Mouse (Mus musculus): ENCODE data around the gene Rpap3.
"Not testable (repeated sequence)": the region's sequence is repeated elsewhere in the genome, so short reads cannot be mapped to it uniquely, and the experiment has no call there.

The Rpap3 gene

GRCm38 (mm10) chr15:97684118-97684517 is 21.5 kb downstream of the Rpap3 start:
- no peak for DNase-seq

- DNase-seq: no peak
Measured at GRCm38 (mm10) chr15:97682053-97682452, 23.6 kb downstream of the Rpap3 start.

- no peak for DNase-seq
Measured at GRCm38 (mm10) chr15:97679991-97680681, 25.5 kb downstream of the Rpap3 start.

- no peak for DNase-seq
Measured at GRCm38 (mm10) chr15:97677341-97677740, 28.3 kb downstream of the Rpap3 start.

GRCm38 (mm10) chr15:97675927-97676326 is 29.7 kb downstream of the Rpap3 start:
- DNase-seq: no peak

- DNase-seq: no peak
Measured at GRCm38 (mm10) chr15:97674423-97674822, 31.2 kb downstream of the Rpap3 start.

- peak; percentile 38 to 47 for DNase-seq
Measured at GRCm38 (mm10) chr15:97673256-97674000, 32.2 kb downstream of the Rpap3 start.

- DNase-seq: peak; percentile 88 to 90
Measured at GRCm38 (mm10) chr15:97672211-97672765, 33.3 kb downstream of the Rpap3 start.

- no peak for DNase-seq
Measured at GRCm38 (mm10) chr15:97670554-97670953, 35.1 kb downstream of the Rpap3 start.

- DNase-seq: not testable (repeated sequence)
Measured at GRCm38 (mm10) chr15:97668158-97668877, 37.3 kb downstream of the Rpap3 start.

- peak; percentile 81 to 82 for DNase-seq
Measured at GRCm38 (mm10) chr15:97667437-97667836, 38.2 kb downstream of the Rpap3 start.

- no peak for DNase-seq
Measured at GRCm38 (mm10) chr15:97666457-97666770, 39.2 kb downstream of the Rpap3 start.

GRCm38 (mm10) chr15:97665770-97666456 is 39.7 kb downstream of the Rpap3 start:
- DNase-seq: no peak

GRCm38 (mm10) chr15:97664981-97665668 is 40.5 kb downstream of the Rpap3 start:
- DNase-seq: no peak

GRCm38 (mm10) chr15:97663750-97664406 is 41.7 kb downstream of the Rpap3 start:
- peak; percentile 87 to 91 for DNase-seq

- DNase-seq: no peak
Measured at GRCm38 (mm10) chr15:97658755-97659116, 46.9 kb downstream of the Rpap3 start.

GRCm38 (mm10) chr15:97657856-97658754 is 47.5 kb downstream of the Rpap3 start:
- DNase-seq: peak; percentile 36 to 46

- DNase-seq: no peak
Measured at GRCm38 (mm10) chr15:97657420-97657819, 48.2 kb downstream of the Rpap3 start.

GRCm38 (mm10) chr15:97649726-97650125 is 55.9 kb downstream of the Rpap3 start:
- peak; percentile 73 to 78 for DNase-seq

- peak; percentile 63 to 74 for DNase-seq
Measured at GRCm38 (mm10) chr15:97648176-97648575, 57.4 kb downstream of the Rpap3 start.

- no peak for DNase-seq
Measured at GRCm38 (mm10) chr15:97646426-97646825, 59.2 kb downstream of the Rpap3 start.
